Mouse (Mus musculus) c-Kit-positive CD71-negative TER-119-negative erythroid progenitor cells, embryonic 14.5 days (primary cell): Measurements from ENCODE around the gene Glp2r.

Experiments
- DNase-seq: peaks from one replicate; pipeline ENCODE4 v3.0.0-alpha.2; 2013; ENCODE audit warnings: low read depth

Gene Glp2r

DNA sequence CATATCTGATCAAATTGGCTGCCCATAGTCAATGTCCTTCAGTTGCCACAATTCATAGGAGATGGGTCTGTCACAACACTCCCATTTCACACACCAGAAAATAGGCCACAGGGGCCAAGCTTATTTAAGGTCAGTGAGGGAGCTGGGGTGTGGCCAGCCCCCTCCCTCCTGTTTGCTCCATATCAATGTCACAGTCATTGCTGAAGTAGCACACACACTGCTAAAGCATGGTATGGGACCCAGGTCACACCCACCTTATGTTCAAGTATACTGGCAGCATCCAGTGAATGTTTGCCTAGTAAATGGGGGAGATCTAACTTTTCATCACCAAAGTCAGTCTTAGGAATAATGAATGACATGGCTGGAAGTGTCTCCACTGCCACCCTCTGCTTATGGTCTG is 42.2 kb downstream of the Glp2r start:
- no peak for DNase-seq

- no peak for DNase-seq
These were observed 43.9 kb downstream of the Glp2r start for GRCm38 (mm10) chr11:67727095-67727494.

- DNase-seq: no peak
These were observed 47.5 kb downstream of the Glp2r start for GRCm38 (mm10) chr11:67723231-67724013.

GRCm38 (mm10) chr11:67722399-67723156 is 48.4 kb downstream of the Glp2r start:
- no peak for DNase-seq

GRCm38 (mm10) chr11:67721485-67721884 is 49.5 kb downstream of the Glp2r start:
- no peak for DNase-seq

DNA sequence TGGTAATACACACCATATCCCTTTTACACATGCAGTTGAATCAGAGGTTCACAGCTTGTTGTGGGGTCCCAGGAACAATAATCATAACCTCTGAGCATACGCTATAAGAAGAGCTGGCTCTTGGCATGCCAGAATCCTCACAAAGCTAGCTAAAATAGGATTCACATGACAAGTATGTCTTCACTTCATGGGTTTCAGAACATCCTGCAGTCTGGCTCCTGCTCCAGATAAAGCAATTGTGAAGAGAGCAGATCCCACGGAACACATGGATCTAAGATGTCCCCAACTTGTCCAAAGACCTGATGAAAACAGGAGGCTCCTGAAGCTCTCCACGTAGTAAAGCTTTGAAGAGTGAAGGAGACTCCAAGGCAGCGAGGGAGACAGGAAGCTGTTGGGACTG is 55.6 kb downstream of the Glp2r start:
- DNase-seq: no peak

- no peak for DNase-seq
These were observed 58.0 kb downstream of the Glp2r start for GRCm38 (mm10) chr11:67712976-67713375.

GRCm38 (mm10) chr11:67694703-67695376 is 76.1 kb downstream of the Glp2r start, which contains the start of gene Rcvrn:
Rcvrn (plus strand) TSS chr11:67695326.
- no peak for DNase-seq

DNA sequence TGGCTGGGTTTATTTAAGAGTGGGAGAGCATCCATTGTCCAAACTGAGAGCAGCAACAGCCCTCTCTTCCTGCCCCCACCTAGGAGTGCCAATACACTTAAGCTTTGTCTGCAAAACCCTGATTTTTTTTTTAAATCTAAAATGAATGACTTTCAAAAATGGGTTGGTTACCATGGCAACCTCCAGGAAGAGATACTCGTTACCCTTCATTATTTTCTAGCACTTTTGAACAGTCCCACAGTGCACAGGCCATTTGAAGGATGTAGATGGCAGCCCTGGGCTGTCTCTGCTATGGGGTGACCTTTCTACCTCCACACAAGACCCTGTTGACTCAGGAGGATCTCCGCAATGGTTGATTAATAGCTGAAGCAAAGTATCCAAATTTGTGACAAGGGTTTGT is 84.8 kb downstream of the Glp2r start:
- no peak for DNase-seq

DNA sequence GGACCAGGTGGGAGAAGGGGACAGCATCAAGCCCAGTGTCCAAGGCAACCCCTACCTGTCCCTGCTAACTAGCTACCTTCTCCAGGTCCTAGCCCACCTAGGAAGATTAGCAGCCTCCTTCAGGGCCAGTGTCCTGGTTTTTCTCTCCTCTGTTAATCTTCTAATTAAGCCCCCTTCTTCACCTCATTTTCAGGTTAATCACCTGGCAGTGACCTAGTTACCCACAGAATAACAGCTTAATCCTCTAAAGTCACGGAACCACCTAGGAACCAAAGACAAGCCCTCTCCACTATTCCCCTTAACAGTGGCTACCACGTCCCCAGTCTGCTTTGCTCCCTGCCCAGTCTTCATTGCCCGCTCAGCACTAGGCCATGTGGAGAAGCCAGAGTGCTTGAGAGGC is 89.1 kb downstream of the Glp2r start:
- no peak for DNase-seq

- DNase-seq: no peak
These were observed 91.0 kb downstream of the Glp2r start for GRCm38 (mm10) chr11:67679930-67680329.

DNA sequence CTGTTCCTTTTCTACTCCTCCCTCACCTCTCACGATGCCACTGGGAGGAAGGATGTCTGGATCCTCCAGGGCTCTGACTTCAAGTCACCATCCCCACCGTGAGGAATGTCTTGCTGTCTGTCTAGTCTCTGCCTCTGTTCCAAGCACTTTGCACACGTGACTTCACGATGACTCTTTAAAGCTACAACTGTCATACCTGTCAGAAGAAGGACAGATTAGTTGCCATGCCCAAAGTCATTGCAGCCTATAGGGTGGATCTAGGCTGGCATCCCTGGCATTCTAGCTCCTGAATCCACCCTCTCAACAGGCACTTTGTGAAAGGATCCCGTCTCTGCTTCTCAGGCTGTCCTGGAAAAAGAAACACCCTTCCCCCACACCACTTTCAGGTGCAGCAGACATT is 91.7 kb downstream of the Glp2r start:
- no peak for DNase-seq

DNA sequence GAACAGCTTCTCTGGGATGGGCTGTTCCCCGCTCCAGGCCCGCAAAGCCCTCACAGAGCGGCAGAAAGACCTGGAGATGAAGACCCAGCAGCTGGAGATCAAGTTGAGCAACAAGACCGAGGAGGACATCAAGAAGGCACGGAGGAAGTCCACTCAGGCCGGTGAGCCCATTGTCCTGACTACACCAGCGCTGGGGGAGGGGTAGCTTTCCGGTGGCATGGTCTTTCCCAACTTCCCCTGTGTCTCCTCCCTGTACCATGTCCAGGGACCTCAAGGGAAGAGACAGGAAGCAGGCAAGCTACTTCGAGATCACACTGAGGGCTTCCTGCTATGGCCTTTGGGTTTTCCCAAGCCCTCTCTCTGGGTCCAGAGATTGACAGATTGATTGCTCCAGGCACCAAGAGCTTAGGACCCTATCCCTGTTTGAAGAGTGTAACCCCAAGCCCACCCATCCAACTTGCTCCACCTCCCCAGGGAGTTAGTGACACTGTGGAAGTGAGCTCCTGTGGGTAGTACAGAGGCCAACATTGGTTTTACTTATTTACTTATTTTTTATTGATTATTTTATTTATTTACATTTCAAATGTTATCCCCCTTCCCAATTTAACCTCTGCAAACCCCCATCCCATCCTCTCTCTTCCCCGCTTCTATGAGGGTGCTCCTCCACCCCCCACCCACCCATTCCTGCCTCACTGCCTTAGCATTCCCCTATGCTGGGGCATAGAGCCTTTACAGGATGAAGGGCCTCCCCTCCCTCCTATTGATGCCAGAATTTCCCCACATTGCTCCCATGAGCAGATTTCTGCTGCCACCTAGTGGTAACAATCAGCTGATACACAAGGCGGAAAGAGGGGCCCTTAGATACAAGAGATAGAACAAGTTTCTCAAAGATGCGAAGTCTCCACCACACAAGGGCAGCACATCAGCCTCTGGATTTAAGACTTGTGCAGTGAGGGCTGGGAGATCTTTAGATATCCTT is 95.1 kb downstream of the Glp2r start:
- DNase-seq: peak; percentile 42

GRCm38 (mm10) chr11:67672140-67672539 is 98.8 kb downstream of the Glp2r start:
- DNase-seq: no peak

DNA sequence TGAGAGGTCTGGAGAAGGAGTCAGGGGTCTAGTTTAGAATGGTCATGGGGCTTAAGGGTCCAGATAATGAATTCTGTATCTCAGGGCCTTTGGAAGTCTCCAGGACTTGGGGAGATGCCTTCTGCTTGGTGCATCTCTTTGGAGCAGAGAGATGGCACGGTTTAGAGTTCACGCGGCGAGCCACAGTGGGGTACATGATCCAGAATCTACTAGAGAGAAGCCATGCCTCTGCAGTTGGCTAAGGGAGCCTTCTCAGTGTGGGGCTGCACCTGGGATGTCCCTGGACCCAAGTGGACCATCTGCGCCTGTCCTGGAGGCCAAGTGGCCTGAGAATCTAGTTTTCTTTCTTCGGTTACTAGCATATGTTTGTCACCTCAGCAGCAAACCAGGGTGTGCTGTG is 100.9 kb downstream of the Glp2r start:
- no peak for DNase-seq

DNA sequence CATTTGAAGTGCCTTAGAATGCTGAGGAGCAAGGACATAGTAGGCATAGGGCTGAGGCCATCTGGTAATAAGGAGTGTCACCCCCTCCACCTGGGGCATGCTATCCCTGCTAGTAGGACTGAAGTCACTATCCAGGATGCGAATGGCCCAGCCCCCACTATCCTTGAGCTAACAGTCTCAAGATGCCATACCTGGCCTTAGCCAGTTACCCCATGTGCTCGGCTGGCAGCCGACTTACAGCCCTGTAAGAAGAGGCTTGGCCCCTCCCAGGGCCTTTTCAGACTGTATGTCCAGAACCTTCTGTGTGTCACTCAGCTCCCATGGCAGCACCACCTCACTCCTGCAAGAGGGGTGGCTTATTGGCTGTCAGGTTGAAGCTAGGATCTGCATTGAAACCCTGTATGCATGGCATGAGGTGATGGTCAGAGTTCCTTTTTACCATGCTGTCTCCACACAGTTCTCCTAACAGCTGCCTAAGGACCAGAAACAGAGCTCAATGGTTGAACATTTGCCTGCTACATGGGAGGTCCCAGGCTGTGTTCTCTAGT is 102.4 kb downstream of the Glp2r start:
- DNase-seq: no peak

DNA sequence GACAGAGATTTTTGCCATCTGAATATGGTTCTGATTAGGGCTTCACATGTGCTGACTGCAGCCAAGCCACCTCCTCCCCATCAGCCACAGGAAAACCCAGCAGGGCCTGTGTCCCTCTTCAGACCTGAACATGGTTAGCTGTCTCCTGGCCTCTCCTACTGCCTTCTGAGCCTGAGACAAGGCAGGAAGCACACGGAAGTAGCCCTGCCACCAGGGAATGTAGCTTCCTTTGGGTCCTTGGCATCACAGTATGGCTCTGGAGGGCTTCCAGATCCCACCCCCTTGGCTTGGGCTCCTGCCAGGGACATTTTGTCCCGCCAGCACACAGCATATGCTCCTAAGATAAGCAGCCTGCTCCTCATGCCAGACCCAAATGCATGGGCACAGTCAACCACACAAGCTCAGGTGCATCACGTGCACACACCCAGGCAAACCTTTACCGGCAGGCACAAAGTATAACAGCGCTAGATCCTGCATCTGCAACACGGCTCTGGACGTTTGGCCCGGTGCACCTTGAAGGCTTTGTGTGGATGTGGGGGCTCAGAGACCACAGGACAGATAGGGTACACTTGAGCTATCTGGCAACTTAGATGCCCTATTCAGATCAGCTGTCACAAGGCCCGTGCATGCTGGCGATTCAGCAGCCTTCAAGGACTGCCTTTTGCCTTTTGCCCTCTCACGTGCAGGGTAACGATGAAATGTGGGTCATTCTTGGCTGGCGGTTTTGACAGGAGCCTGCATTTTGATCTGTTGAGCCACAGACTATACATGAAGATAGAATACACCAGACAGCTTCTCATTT is 103.2 kb downstream of the Glp2r start:
- DNase-seq: no peak

DNA sequence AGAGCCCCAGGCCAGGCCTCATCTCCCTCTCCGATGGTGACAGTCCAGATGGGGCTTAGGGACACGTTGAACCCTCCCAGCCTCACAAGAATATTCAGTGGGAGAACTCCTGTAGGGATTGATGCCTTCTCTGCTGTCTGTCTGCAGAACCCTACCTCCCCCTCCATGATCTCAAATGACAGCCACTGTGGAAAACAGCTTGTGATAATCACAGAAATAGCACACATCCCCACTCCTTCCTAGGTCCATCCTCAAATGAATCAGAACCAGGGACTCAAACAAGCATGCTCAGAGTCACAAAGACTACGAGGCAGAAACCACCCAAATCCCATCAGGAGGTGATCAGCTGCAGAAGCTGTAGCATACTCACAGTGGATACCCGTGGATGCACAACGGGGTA is 104.8 kb downstream of the Glp2r start:
- no peak for DNase-seq

DNA sequence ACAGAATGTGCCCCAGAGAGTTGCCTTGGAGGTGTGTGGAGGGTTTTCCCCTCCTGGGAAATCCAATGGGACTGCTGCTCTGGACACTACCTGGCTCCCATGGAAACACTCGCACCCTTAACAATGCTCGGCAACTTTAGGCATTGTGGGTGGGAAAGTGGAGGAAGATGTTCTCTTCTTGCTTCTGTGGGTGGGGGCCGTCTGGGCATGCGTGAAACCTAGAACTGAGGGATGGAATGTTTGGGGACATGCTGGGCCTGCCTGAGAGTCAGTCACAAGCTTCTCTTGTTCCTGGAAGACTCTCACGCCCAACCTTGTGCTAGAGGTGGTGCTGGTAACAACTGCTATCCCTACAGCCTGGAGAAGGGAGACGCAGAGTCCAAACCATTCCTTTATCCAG is 106.0 kb downstream of the Glp2r start:
- no peak for DNase-seq

- no peak for DNase-seq
These were observed 106.7 kb downstream of the Glp2r start for GRCm38 (mm10) chr11:67664261-67664660.

DNA sequence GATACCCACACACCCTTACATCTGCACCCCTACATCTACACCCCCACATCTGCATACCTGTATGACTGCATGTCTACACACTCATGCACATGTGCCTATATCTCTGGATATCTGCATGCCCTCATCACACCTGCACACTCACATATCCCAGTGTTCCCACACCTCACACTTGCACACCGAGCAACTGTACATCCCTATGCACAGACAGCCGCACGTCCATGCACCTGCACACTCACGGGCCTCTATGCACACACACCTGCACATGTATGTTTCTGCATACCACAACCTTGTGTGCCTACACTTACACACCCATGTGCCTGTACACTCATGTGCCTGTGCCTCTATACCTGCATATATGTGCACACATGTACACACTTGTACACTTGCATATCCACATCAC is 107.5 kb downstream of the Glp2r start:
- no peak for DNase-seq
